ENCODE assay signal across 12 mouse cellular contexts in genomic region chr1:91041605-91042004, GRCm38 (mm10). TPM values are rescaled to one million over a fixed set of nuclear protein-coding genes. Genes with fewer than 3 reads are reported as not detected.
DNase-seq lines count a peak whose midpoint lies in the region; ATAC-seq and TF ChIP-seq lines count a peak whose summit lies in the region.
"Had no signal": no experiment of that assay in that cellular context is flagged by ENCODE, and none has a peak within 500 bp of the region (broad histone marks: within the 10 kb centered on the region; RNA-seq: fewer than 3 reads in every experiment).

No protein-coding gene starts in this region.

- WGBS in heart, embryonic 12.5 days, result 41% methylated on average over 5 of the region's 5 CpGs
- WGBS in embryonic facial prominence, embryonic 10.5 days, result 87% methylated on average over 5 of the region's 5 CpGs

- intact Hi-C loops in left cerebral cortex, adult 2 months (cut with DNase I), result no loop called here

- H3K36me3 ChIP-seq in heart, embryonic 12.5 days, result peaks cover 3% of the 10 kb centered on the region; the same call in 1 of the 2 replicates
- H3K36me3 ChIP-seq in embryonic facial prominence, embryonic 10.5 days (replicated peaks), result no peaks in the 10 kb centered on the region
- H3K36me3 ChIP-seq: neural tube, embryonic 12.5 days had no signal

- DNase-seq in heart, adult 9 months (ENCODE audit: low spot score in 2 of 2), result no peak
- DNase-seq in urinary bladder, postnatal 25 days (ENCODE audit: low spot score), result peak; percentile 31
- DNase-seq in urinary bladder, postnatal 10 days (ENCODE audit: low spot score), result no peak
- DNase-seq in lung, postnatal 4 days, result peak; percentile 63 to 65
- DNase-seq in left cerebral cortex, adult 2 months (ENCODE audit: extremely low spot score in 1 of 2, low spot score in 2 of 2), result no peak
- no peak for DNase-seq in embryonic facial prominence, embryonic 10.5 days (ENCODE audit: low spot score)
- DNase-seq: cerebellum, postnatal 36 days had no signal

- peak overlapping the region; percentile 49 for H3K27ac ChIP-seq in heart, embryonic 12.5 days (ENCODE audit: poor library complexity, severe bottlenecking)
- H3K27ac ChIP-seq in left cerebral cortex, adult 2 months, result no peak overlapping the region
- no peak overlapping the region; the same call in 1 of the 2 replicates for H3K27ac ChIP-seq in embryonic facial prominence, embryonic 10.5 days (replicated peaks)
- H3K27ac ChIP-seq: liver, embryonic 14.5 days; neural tube, embryonic 12.5 days had no signal

- H3K27me3 ChIP-seq in heart, embryonic 12.5 days (replicated peaks), result no peaks in the 10 kb centered on the region
- H3K27me3 ChIP-seq in embryonic facial prominence, embryonic 10.5 days (replicated peaks; ENCODE audit: low read depth, poor library complexity, severe bottlenecking), result no peaks in the 10 kb centered on the region
- H3K27me3 ChIP-seq: neural tube, embryonic 12.5 days had no signal

- H3K9ac ChIP-seq in heart, embryonic 12.5 days, result 0 out of 2 replicates have a peak overlapping the region, but pooled peaks have one; percentile 37
- H3K9ac ChIP-seq: liver, embryonic 14.5 days; neural tube, embryonic 12.5 days had no signal

- TF ChIP-seq CTCF in left cerebral cortex, adult 2 months (IDR thresholded peaks at IDR 0.05), result no peak

- H3K4me1 ChIP-seq in heart, embryonic 12.5 days (replicated peaks), result peaks cover 92% of the 10 kb centered on the region
- peaks cover 71% of the 10 kb centered on the region for H3K4me1 ChIP-seq in embryonic facial prominence, embryonic 10.5 days

- no peaks in the 10 kb centered on the region for H3K9me3 ChIP-seq in heart, embryonic 12.5 days (replicated peaks)
- H3K9me3 ChIP-seq in embryonic facial prominence, embryonic 10.5 days, result no peaks in the 10 kb centered on the region
- H3K9me3 ChIP-seq: neural tube, embryonic 12.5 days had no signal

- no peak for ATAC-seq in heart, embryonic 12.5 days (ENCODE audit: insufficient number of reproducible peaks, low FRiP score)
- ATAC-seq in inflammation-experienced regulatory T-cells, adult 6 months, result no peak
- ATAC-seq: forebrain, embryonic 16.5 days had no signal

- H3K4me2 ChIP-seq in heart, embryonic 12.5 days, result no peak overlapping the region
- H3K4me2 ChIP-seq: neural tube, embryonic 12.5 days had no signal

- no peak overlapping the region for H3K4me3 ChIP-seq in heart, embryonic 12.5 days
- no peak overlapping the region for H3K4me3 ChIP-seq in left cerebral cortex, adult 2 months
- no peak overlapping the region for H3K4me3 ChIP-seq in embryonic facial prominence, embryonic 10.5 days
- H3K4me3 ChIP-seq: neural tube, embryonic 12.5 days had no signal

RNA-seq across cellular contexts. Expression of gene Lrrfip1, which starts 43.1 kb away (rescaled TPM):
- 151 and 161 TPM in 2 replicates for polyA plus RNA-seq in heart, embryonic 12.5 days (2016; fragmentation: Nextera tagmentation; extraction: Ambion mirVana)
- 10 to 100 TPM; 71.4 to 75.1 TPM for total RNA-seq in left cerebral cortex, adult 2 months (2021)
- polyA plus RNA-seq in embryonic facial prominence, embryonic 10.5 days (2016; fragmentation: Nextera tagmentation; extraction: Ambion mirVana), result 22.5 and 25.7 TPM in 2 replicates
- polyA plus RNA-seq in inflammation-experienced regulatory T-cells, adult 6 months (2017; shearing (Covaris generic)), result 100 to 1,000 TPM; 200 to 230 (median 201) TPM

Comparison
In these comparisons a context has a peak if more than half of its experiments do, and no peak if none do; other contexts are left out.
1. DNase-seq: peak in urinary bladder, postnatal 25 days (single experiment) and lung, postnatal 4 days (2 of 2); none in heart, adult 9 months (0 of 2), urinary bladder, postnatal 10 days (single experiment), left cerebral cortex, adult 2 months (0 of 2) and embryonic facial prominence, embryonic 10.5 days (single experiment).